Mouse (Mus musculus): ENCODE data around the gene Sox13. TPM values are rescaled to one million over a fixed set of nuclear protein-coding genes. Genes with fewer than 3 reads are reported as not detected.
A peak's percentile ranks its signal among the peaks of the same experiment; 100 is the strongest.

Sox13 gene
- polyA plus RNA-seq, 2 experiments: 1.6 to 4.9 TPM

- DNase-seq (ENCODE audit: low read depth in 3 of 3, low spot score in 3 of 3) (no peak), ATAC-seq (ENCODE audit: insufficient read depth) (no peak)
- no peak overlapping the region for H3K4me2 ChIP-seq (ENCODE audit: low read depth)
- no peaks in the 10 kb centered on the region for H3K27me3 ChIP-seq (ENCODE audit: control insufficient read depth, insufficient read depth, low read length)
- no peak for TF ChIP-seq CTCF (IDR thresholded peaks at IDR 0.05; ENCODE audit: low read depth)
- WGBS (ENCODE audit: insufficient replicate concordance): 37% methylated on average over 2 of the region's 2 CpGs
- peaks cover 0 to 12% of the 10 kb centered on the region in 2 experiments; a peak in 2 of 4 replicates for H3K4me1 ChIP-seq (replicated peaks; ENCODE audit: control insufficient read depth in 2 of 2, insufficient read depth in 2 of 2, low read length in 1 of 2)
- H3K9me3 ChIP-seq (ENCODE audit: control insufficient read depth, low read length): no peaks in the 10 kb centered on the region
- no peak overlapping the region for H3K4me3 ChIP-seq (ENCODE audit: insufficient read depth in 1 of 2, low read depth in 2 of 2, low read length in 2 of 2)
- no peaks in the 10 kb centered on the region for H3K36me3 ChIP-seq (replicated peaks; ENCODE audit: control insufficient read depth, insufficient read depth, low read depth)
- H3K9ac ChIP-seq (replicated peaks): no peak overlapping the region
- no peak overlapping the region for H3K27ac ChIP-seq
Observed at GRCm38 (mm10) chr1:133456097-133456496, 31.9 kb upstream of the Sox13 start.

- ATAC-seq (ENCODE audit: insufficient read depth) (no peak), DNase-seq (ENCODE audit: low read depth in 3 of 3, low spot score in 3 of 3) (peak in 2 of 3 experiments; percentile 14 to 15)
- no peak overlapping the region for H3K4me3 ChIP-seq (ENCODE audit: insufficient read depth in 1 of 2, low read depth in 2 of 2, low read length in 2 of 2)
- H3K4me1 ChIP-seq (replicated peaks; ENCODE audit: control insufficient read depth in 2 of 2, insufficient read depth in 2 of 2, low read length in 1 of 2): peaks cover 0 to 15% of the 10 kb centered on the region in 2 experiments; a peak in 2 of 4 replicates
- no peak overlapping the region for H3K9ac ChIP-seq (replicated peaks)
- H3K4me2 ChIP-seq (ENCODE audit: low read depth): no peak overlapping the region
- WGBS (ENCODE audit: insufficient replicate concordance): 53% methylated on average over 10 of the region's 10 CpGs
- TF ChIP-seq EP300 (IDR thresholded peaks at IDR 0.05; ENCODE audit: low read depth): no peak
- TF ChIP-seq CTCF (IDR thresholded peaks at IDR 0.05; ENCODE audit: low read depth): no peak
- no peak overlapping the region for H3K27ac ChIP-seq
- no peaks in the 10 kb centered on the region for H3K36me3 ChIP-seq (replicated peaks; ENCODE audit: control insufficient read depth, insufficient read depth, low read depth)
- no peaks in the 10 kb centered on the region for H3K27me3 ChIP-seq (ENCODE audit: control insufficient read depth, insufficient read depth, low read length)
- no peaks in the 10 kb centered on the region for H3K9me3 ChIP-seq (ENCODE audit: control insufficient read depth, low read length)
Observed at GRCm38 (mm10) chr1:133452564-133453165, 28.5 kb upstream of the Sox13 start.

GRCm38 (mm10) chr1:133451869-133452563, 27.8 kb upstream of the Sox13 start:
- H3K27ac ChIP-seq: no peak overlapping the region
- no peak overlapping the region for H3K4me3 ChIP-seq (ENCODE audit: insufficient read depth in 1 of 2, low read depth in 2 of 2, low read length in 2 of 2)
- DNase-seq (ENCODE audit: low read depth in 3 of 3, low spot score in 3 of 3): no peak
- H3K9ac ChIP-seq (replicated peaks): no peak overlapping the region
- TF ChIP-seq EP300 (IDR thresholded peaks at IDR 0.05; ENCODE audit: low read depth) (no peak), CTCF (IDR thresholded peaks at IDR 0.05; ENCODE audit: low read depth) (no peak)
- no peak for ATAC-seq (ENCODE audit: insufficient read depth)
- H3K4me1 ChIP-seq (replicated peaks; ENCODE audit: control insufficient read depth in 2 of 2, insufficient read depth in 2 of 2, low read length in 1 of 2): peaks cover 0 to 15% of the 10 kb centered on the region in 2 experiments; a peak in 2 of 4 replicates
- WGBS (ENCODE audit: insufficient replicate concordance): 53% methylated on average over 13 of the region's 13 CpGs
- H3K27me3 ChIP-seq (ENCODE audit: control insufficient read depth, insufficient read depth, low read length): no peaks in the 10 kb centered on the region
- H3K4me2 ChIP-seq (ENCODE audit: low read depth): no peak overlapping the region
- H3K36me3 ChIP-seq (replicated peaks; ENCODE audit: control insufficient read depth, insufficient read depth, low read depth): no peaks in the 10 kb centered on the region
- no peaks in the 10 kb centered on the region for H3K9me3 ChIP-seq (ENCODE audit: control insufficient read depth, low read length)

- 30% methylated on average over 11 of the region's 11 CpGs for WGBS (ENCODE audit: insufficient replicate concordance)
- no peak for ATAC-seq (ENCODE audit: insufficient read depth)
- no peak overlapping the region for H3K4me3 ChIP-seq (ENCODE audit: insufficient read depth in 1 of 2, low read depth in 2 of 2, low read length in 2 of 2)
- no peak for DNase-seq (ENCODE audit: low read depth in 3 of 3, low spot score in 3 of 3)
- no peaks in the 10 kb centered on the region for H3K9me3 ChIP-seq (ENCODE audit: control insufficient read depth, low read length)
- TF ChIP-seq EP300 (IDR thresholded peaks at IDR 0.05; ENCODE audit: low read depth) (no peak), CTCF (IDR thresholded peaks at IDR 0.05; ENCODE audit: low read depth) (no peak)
- no peak overlapping the region for H3K9ac ChIP-seq (replicated peaks)
- H3K4me1 ChIP-seq (replicated peaks; ENCODE audit: control insufficient read depth in 2 of 2, insufficient read depth in 2 of 2, low read length in 1 of 2): peaks cover 0 to 15% of the 10 kb centered on the region in 2 experiments; a peak in 2 of 4 replicates
- H3K36me3 ChIP-seq (replicated peaks; ENCODE audit: control insufficient read depth, insufficient read depth, low read depth): no peaks in the 10 kb centered on the region
- H3K27me3 ChIP-seq (ENCODE audit: control insufficient read depth, insufficient read depth, low read length): no peaks in the 10 kb centered on the region
- H3K4me2 ChIP-seq (ENCODE audit: low read depth): no peak overlapping the region
- H3K27ac ChIP-seq: no peak overlapping the region
Observed at GRCm38 (mm10) chr1:133451025-133451424, 26.8 kb upstream of the Sox13 start.

- no peak overlapping the region for H3K9ac ChIP-seq (replicated peaks)
- WGBS (ENCODE audit: insufficient replicate concordance): 21% methylated on average over 14 of the region's 14 CpGs
- no peak for ATAC-seq (ENCODE audit: insufficient read depth)
Observed at GRCm38 (mm10) chr1:133448351-133448931, 24.3 kb upstream of the Sox13 start.

More at GRCm38 (mm10) chr1:133448351-133448931, 24.3 kb upstream of the Sox13 start:
- no peak overlapping the region for H3K4me3 ChIP-seq (ENCODE audit: insufficient read depth in 1 of 2, low read depth in 2 of 2, low read length in 2 of 2)
- TF ChIP-seq EP300 (IDR thresholded peaks at IDR 0.05; ENCODE audit: low read depth): no peak
- no peak for TF ChIP-seq CTCF (IDR thresholded peaks at IDR 0.05; ENCODE audit: low read depth)
- H3K27ac ChIP-seq: no peak overlapping the region
- H3K4me2 ChIP-seq (ENCODE audit: low read depth): no peak overlapping the region
- H3K27me3 ChIP-seq (ENCODE audit: control insufficient read depth, insufficient read depth, low read length): no peaks in the 10 kb centered on the region
- H3K9me3 ChIP-seq (ENCODE audit: control insufficient read depth, low read length): no peaks in the 10 kb centered on the region
- peaks cover 0 to 12% of the 10 kb centered on the region in 2 experiments; a peak in 2 of 4 replicates for H3K4me1 ChIP-seq (replicated peaks; ENCODE audit: control insufficient read depth in 2 of 2, insufficient read depth in 2 of 2, low read length in 1 of 2)
- DNase-seq (ENCODE audit: low read depth in 3 of 3, low spot score in 3 of 3): no peak
- no peaks in the 10 kb centered on the region for H3K36me3 ChIP-seq (replicated peaks; ENCODE audit: control insufficient read depth, insufficient read depth, low read depth)

Data from liver, embryonic 14.5 days (tissue).